Mouse (Mus musculus): ENCODE measurements around the gene Dnah8. TPM values are rescaled to one million over a fixed set of nuclear protein-coding genes. Genes with fewer than 3 reads are reported as not detected.

Gene Dnah8
- total RNA-seq (2023): 18.0 and 29.4 TPM in 2 replicates

GRCm38 (mm10) chr17:30624132-30624531 is at the start of gene Dnah8:
Dnah8 (plus strand) TSS chr17:30624354.

GRCm38 (mm10) chr17:30575941-30576773 is 48.0 kb upstream of the Dnah8 start, which contains the start of gene Btbd9:
Btbd9 (minus strand) TSS chr17:30576488.

DNA sequence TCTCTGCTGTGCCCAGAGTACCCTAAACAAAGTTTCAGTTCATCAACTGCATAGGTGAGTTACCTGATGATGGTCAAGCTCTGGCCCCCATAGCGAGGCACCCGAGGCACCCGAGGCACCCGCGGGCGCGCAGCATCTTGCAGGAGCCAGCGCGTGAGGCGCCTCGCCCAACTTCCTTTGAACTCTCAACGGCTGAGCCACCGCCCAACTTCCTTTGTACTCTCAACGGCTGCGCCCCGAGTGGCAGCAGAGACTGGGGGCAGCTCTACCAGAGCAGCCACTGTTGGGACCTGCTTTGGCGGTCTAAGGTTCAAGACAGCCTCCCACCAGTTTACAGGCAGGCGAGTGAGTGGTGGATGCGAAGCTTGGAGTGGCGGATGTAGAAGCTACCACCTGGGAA is 2.6 kb downstream of the Dnah8 start, which contains the start of gene Glo1:
Gene Glo1 (minus strand): TSS at position 153 of the 400 bp plus-strand sequence.

GRCm38 (mm10) chr17:30901627-30902026 is 277.5 kb downstream of the Dnah8 start, which contains the start of gene Glp1r:
Glp1r (plus strand) TSS chr17:30901817.

Other genes with a start within 250 kb of the Dnah8 start
- gene Btbd9, start 47.9 kb upstream of the Dnah8 start, total RNA-seq (2023): 52.6 and 110 TPM in 2 replicates
- gene Glo1, start 2.5 kb downstream of the Dnah8 start, total RNA-seq (2023): 19.2 and 23.2 TPM in 2 replicates